Mouse (Mus musculus) neural tube, embryonic 12.5 days (tissue): ENCODE data around the gene Pex5l. TPM values are rescaled to one million over a fixed set of nuclear protein-coding genes. Genes with fewer than 3 reads are reported as not detected.

Source experiments
- ATAC-seq: fragments of 200-750 bp; cut with Nextera tagmentation; 2 replicates; pipeline ENCODE4 v1.8.0; 2017; ENCODE audit warnings: low read depth, mild to moderate bottlenecking, moderate TSS enrichment, moderate library complexity; ENCODE audit not compliant: low FRiP score
- H3K27ac ChIP-seq: fragments of 300-500 bp; sonication (generic); 2 replicates; pipeline ENCODE4 v1.5.1; 2016
- H3K27me3 ChIP-seq: fragments of 300-500 bp; sonication (generic); replicated peaks from 2 replicates; pipeline ENCODE4 v1.6.1; 2016; ENCODE audit warnings: mild to moderate bottlenecking
- H3K36me3 ChIP-seq: fragments of 300-500 bp; sonication (generic); 2 replicates; pipeline ENCODE4 v1.6.1; 2016; ENCODE audit warnings: mild to moderate bottlenecking
- H3K4me1 ChIP-seq: fragments of 300-500 bp; sonication (generic); 2 replicates; pipeline ENCODE4 v1.6.1; 2016
- H3K4me2 ChIP-seq: fragments of 300-500 bp; sonication (generic); replicated peaks from 2 replicates; pipeline ENCODE4 v1.6.1; 2016; ENCODE audit warnings: mild to moderate bottlenecking
- H3K4me3 ChIP-seq: fragments of 300-500 bp; sonication (generic); 2 replicates; pipeline ENCODE4 v1.5.1; 2016
- H3K9ac ChIP-seq: fragments of 300-500 bp; sonication (generic); 2 replicates; pipeline ENCODE4 v1.6.1; 2016; ENCODE audit warnings: mild to moderate bottlenecking
- H3K9me3 ChIP-seq: fragments of 300-500 bp; sonication (generic); 2 replicates; pipeline ENCODE4 v1.6.1; 2016; ENCODE audit warnings: mild to moderate bottlenecking
- WGBS: fragments of 180-500 bp; shearing (Covaris S2); methylation state at CpG from one replicate; pipeline ENCODE4 v1.1.7; 2016; 5-methylcytosine and 5-hydroxymethylcytosine counted together
- polyA plus RNA-seq: library from polyadenylated mRNA; unstranded; fragments of >200 nt; fragmentation: Nextera tagmentation; extraction: Ambion mirVana; gene quantifications from 2 replicates; pipeline ENCODE4 v1.2.1, GENCODE M21; 2016

Pex5l gene
- polyA plus RNA-seq, 1 experiment from 2014 or later: 5.4 TPM

DNA sequence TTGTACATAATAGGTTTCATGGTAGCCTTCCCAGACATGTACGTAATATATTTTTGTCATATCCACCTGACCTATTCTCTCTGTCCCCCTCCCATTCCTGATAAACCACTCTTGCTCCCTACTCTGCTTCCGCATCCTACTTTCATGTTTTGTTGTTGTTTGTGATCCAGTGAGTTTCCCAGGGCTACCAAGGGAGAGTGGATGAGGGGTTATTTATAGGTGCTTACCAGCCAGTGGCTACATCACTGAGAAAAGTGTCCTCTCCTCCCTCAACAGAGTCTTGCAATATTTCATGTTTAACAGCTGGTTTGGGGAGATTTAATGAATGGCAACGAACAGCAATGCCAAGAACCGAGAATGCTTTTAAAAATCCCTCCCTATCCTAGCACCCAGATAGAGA lies 82.0 kb downstream of the Pex5l start:
- Histone ChIP-seq H3K36me3 (no peaks in the 10 kb centered on the region), H3K27me3 (no peaks in the 10 kb centered on the region), H3K9me3 (no peaks in the 10 kb centered on the region), H3K4me1 (peaks cover 30% of the 10 kb centered on the region), H3K27ac (no peak overlapping the region), H3K4me3 (no peak overlapping the region), H3K9ac (no peak overlapping the region), H3K4me2 (peak overlapping the region; percentile 5; the same call in 1 of the 2 replicates)
- peak; percentile 51; the same call in 1 of the 2 replicates for ATAC-seq
- WGBS: 54% methylated on average over 4 of the region's 4 CpGs

- no peak for ATAC-seq
- H3K9ac ChIP-seq: no peak overlapping the region
These were observed 82.6 kb downstream of the Pex5l start for GRCm38 (mm10) chr3:33060343-33060937.

DNA sequence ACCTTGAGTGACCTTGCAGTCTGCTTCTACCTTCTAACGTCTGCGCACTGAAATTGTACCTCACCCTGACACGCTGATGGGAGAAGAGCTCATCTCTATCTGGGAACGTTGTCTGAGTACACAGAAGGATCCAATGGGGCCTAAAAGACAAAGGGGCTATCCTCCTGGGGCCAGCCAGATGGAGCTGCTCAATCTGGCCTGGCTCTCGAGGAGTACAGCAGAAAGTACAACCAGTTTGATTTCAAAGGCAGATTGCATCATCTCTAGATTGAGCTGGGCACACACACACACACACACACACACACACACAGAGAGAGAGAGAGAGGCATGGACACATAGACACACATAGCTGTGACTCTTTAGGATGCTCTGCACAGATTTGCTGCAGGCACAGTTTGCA lies 94.7 kb downstream of the Pex5l start:
- Histone ChIP-seq H3K4me3 (no peak overlapping the region), H3K4me1 (no peaks in the 10 kb centered on the region), H3K27ac (no peak overlapping the region), H3K9ac (no peak overlapping the region), H3K9me3 (no peaks in the 10 kb centered on the region), H3K4me2 (no peak overlapping the region), H3K36me3 (no peaks in the 10 kb centered on the region), H3K27me3 (no peaks in the 10 kb centered on the region)
- 0 out of 2 replicates have a peak, but pooled peaks have one; percentile 14 for ATAC-seq
- 48% methylated on average over 5 of the region's 5 CpGs for WGBS

More at GRCm38 (mm10) chr3:33060343-33060937, 82.6 kb downstream of the Pex5l start:
- Histone ChIP-seq H3K27me3 (no peaks in the 10 kb centered on the region), H3K27ac (no peak overlapping the region), H3K9me3 (no peaks in the 10 kb centered on the region), H3K4me3 (no peak overlapping the region), H3K4me2 (no peak overlapping the region), H3K36me3 (no peaks in the 10 kb centered on the region), H3K4me1 (peaks cover 30% of the 10 kb centered on the region)
- WGBS: 44% methylated on average over 7 of the region's 7 CpGs

GRCm38 (mm10) chr3:33044799-33045106 lies 98.3 kb downstream of the Pex5l start:
- no peak overlapping the region for H3K27ac ChIP-seq
- H3K4me3 ChIP-seq: no peak overlapping the region

GRCm38 (mm10) chr3:33043896-33044798 lies 98.9 kb downstream of the Pex5l start:
- Histone ChIP-seq H3K27ac (no peak overlapping the region), H3K9ac (no peak overlapping the region)

More at GRCm38 (mm10) chr3:33044799-33045106, 98.3 kb downstream of the Pex5l start:
- H3K36me3 ChIP-seq: no peaks in the 10 kb centered on the region
- no peaks in the 10 kb centered on the region for H3K9me3 ChIP-seq
- WGBS: 74% methylated on average over 6 of the region's 6 CpGs
- no peak overlapping the region for H3K9ac ChIP-seq
- no peaks in the 10 kb centered on the region for H3K4me1 ChIP-seq
- no peak overlapping the region for H3K4me2 ChIP-seq
- no peak for ATAC-seq
- no peaks in the 10 kb centered on the region for H3K27me3 ChIP-seq

DNA sequence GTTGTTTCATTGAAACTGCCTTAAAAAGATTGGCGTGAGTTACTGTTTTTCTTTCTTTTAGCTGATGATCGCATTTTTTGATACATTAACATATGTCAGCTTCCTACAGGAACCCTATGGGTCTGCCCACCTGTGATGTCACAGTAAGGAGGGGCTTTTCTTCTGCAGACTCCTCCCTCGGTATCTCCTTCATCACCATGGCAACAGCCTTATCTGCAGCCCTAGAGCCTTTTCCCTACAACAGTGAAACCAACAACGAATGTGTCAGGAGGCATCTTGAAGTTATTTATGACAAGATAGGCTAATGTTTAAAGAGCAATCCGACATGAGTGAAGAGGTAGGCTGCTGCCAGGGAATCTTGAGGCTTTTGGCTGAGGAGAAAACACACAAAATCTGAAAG lies 118.5 kb downstream of the Pex5l start:
- Histone ChIP-seq H3K9me3 (no peaks in the 10 kb centered on the region), H3K9ac (no peak overlapping the region), H3K4me1 (no peaks in the 10 kb centered on the region), H3K27ac (no peak overlapping the region), H3K4me3 (no peak overlapping the region), H3K36me3 (no peaks in the 10 kb centered on the region), H3K27me3 (no peaks in the 10 kb centered on the region), H3K4me2 (no peak overlapping the region)
- WGBS: 59% methylated on average over 5 of the region's 5 CpGs
- ATAC-seq: no peak

More at GRCm38 (mm10) chr3:33043896-33044798, 98.9 kb downstream of the Pex5l start:
- H3K4me3 ChIP-seq: no peak overlapping the region
- no peaks in the 10 kb centered on the region for H3K36me3 ChIP-seq
- WGBS: 70% methylated on average over 10 of the region's 10 CpGs
- no peaks in the 10 kb centered on the region for H3K27me3 ChIP-seq
- H3K4me2 ChIP-seq: no peak overlapping the region
- H3K9me3 ChIP-seq: no peaks in the 10 kb centered on the region
- no peaks in the 10 kb centered on the region for H3K4me1 ChIP-seq
- 0 out of 2 replicates have a peak, but pooled peaks have one; percentile 31 for ATAC-seq

GRCm38 (mm10) chr3:33003901-33004300 lies 139.1 kb downstream of the Pex5l start:
- no peaks in the 10 kb centered on the region for H3K27me3 ChIP-seq
- no peak overlapping the region for H3K9ac ChIP-seq
- H3K27ac ChIP-seq: no peak overlapping the region
- no peaks in the 10 kb centered on the region for H3K9me3 ChIP-seq
- no peak overlapping the region for H3K4me3 ChIP-seq
- H3K4me1 ChIP-seq: no peaks in the 10 kb centered on the region
- H3K36me3 ChIP-seq: no peaks in the 10 kb centered on the region
- 88% methylated on average over 4 of the region's 4 CpGs for WGBS
- no peak overlapping the region for H3K4me2 ChIP-seq
- ATAC-seq: no peak

- H3K27ac ChIP-seq: no peak overlapping the region
- H3K4me1 ChIP-seq: no peaks in the 10 kb centered on the region
- 0 out of 2 replicates have a peak, but pooled peaks have one; percentile 37 for ATAC-seq
- H3K36me3 ChIP-seq: no peaks in the 10 kb centered on the region
- no peaks in the 10 kb centered on the region for H3K9me3 ChIP-seq
- H3K27me3 ChIP-seq: no peaks in the 10 kb centered on the region
- H3K4me3 ChIP-seq: no peak overlapping the region
- H3K4me2 ChIP-seq: no peak overlapping the region
- H3K9ac ChIP-seq: no peak overlapping the region
- WGBS: 77% methylated on average over 3 of the region's 3 CpGs
These were observed 141.3 kb downstream of the Pex5l start for GRCm38 (mm10) chr3:33001769-33002168.

DNA sequence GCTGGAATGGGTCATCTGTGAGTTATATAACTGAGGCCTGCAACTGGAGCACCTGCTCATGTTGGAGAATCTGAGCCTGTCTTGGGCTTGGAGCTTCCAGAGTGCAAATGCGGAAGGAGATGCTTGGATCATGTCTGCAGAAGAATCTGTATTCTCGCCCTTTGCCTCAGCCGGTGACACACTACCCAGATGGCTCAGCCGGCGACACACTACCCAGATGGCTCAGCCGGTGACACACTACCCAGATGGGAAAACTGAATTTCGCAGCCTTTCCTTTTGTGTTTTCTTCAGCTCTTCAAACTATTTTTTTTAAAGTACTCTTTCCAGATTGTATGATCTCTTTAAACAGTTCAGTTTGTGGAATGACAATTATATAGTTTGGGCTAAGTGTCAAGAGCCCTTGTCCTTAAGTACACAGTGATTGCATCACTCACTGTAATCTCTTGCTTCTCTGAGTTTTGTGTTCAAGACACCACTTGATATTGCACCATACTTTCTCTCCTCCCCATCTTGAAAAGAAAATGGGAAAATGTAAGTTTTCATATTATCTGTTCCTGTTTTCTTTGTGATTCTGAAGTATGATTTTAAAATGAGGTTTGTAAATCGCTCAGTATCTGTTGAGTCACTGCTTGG lies 142.5 kb downstream of the Pex5l start:
- Histone ChIP-seq H3K4me2 (no peak overlapping the region), H3K9me3 (no peaks in the 10 kb centered on the region), H3K27me3 (no peaks in the 10 kb centered on the region), H3K36me3 (no peaks in the 10 kb centered on the region), H3K9ac (no peak overlapping the region), H3K4me3 (no peak overlapping the region), H3K4me1 (no peaks in the 10 kb centered on the region), H3K27ac (no peak overlapping the region)
- WGBS: 89% methylated on average over 8 of the region's 8 CpGs
- no peak for ATAC-seq

DNA sequence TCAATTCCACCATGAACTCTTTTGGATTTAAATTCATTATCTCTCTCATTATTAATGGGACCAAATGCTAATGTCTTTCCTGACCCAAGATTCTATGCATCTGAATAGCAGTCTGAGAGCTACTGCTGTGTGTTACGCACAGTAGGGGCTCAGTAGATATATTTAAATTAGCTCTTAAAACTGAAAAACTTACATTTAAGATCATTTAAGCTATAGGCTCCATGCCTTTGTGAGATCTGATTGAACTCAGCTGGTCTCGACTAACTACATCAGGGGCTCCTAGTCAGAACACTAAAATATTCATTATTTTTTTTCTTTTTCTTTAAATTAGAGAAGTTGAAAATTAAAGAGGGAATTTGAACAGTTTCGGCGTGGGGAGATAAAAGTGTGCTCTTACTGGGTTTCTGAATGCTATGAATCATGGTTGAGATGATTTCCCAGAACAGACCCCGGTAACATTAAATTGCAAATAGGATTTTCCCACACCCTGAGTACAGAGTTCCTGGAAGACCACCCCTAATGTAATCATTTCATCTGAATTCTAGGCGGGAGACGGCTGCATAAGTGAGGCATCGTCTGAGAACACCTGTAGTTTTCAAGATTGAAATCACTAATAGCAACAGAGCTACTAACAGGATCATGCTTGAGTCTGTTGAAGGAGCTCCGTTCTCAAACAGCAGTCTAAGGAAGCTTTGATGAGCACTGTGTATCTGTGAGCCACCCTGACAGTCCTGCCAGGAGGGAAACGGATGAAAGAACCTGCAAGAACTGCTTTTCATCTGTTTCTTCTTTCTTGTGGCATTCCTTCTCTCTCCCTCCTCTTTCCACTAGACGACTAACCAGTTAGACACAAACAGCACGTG lies 151.1 kb downstream of the Pex5l start:
- Histone ChIP-seq H3K4me3 (no peak overlapping the region), H3K9me3 (no peaks in the 10 kb centered on the region), H3K4me1 (no peaks in the 10 kb centered on the region), H3K9ac (no peak overlapping the region), H3K4me2 (no peak overlapping the region), H3K36me3 (no peaks in the 10 kb centered on the region), H3K27ac (no peak overlapping the region), H3K27me3 (no peaks in the 10 kb centered on the region)
- no peak for ATAC-seq
- 75% methylated on average over 12 of the region's 12 CpGs for WGBS

GRCm38 (mm10) chr3:32987806-32988205 lies 155.2 kb downstream of the Pex5l start:
- H3K9ac ChIP-seq: no peak overlapping the region
- no peak overlapping the region for H3K4me2 ChIP-seq
- no peaks in the 10 kb centered on the region for H3K4me1 ChIP-seq
- H3K27me3 ChIP-seq: no peaks in the 10 kb centered on the region
- no peak overlapping the region for H3K27ac ChIP-seq
- H3K4me3 ChIP-seq: no peak overlapping the region
- 77% methylated on average over 5 of the region's 5 CpGs for WGBS
- no peaks in the 10 kb centered on the region for H3K9me3 ChIP-seq
- no peak for ATAC-seq
- no peaks in the 10 kb centered on the region for H3K36me3 ChIP-seq
